Mouse (Mus musculus): Measurements from ENCODE around the gene Xdh.

GRCm38 (mm10) chr17:73837244-73837643, 112.8 kb downstream of the Xdh start:
- no peak for TF ChIP-seq CTCF (IDR thresholded peaks at IDR 0.05; ENCODE audit: control insufficient read depth, insufficient read depth, insufficient read length)
- no peak for TF ChIP-seq CEBPB (IDR thresholded peaks at IDR 0.05; ENCODE audit: low read depth)
- TF ChIP-seq FOSL1 (IDR thresholded peaks at IDR 0.05; ENCODE audit: insufficient read depth, low read length, poor library complexity, severe bottlenecking): no peak
- TF ChIP-seq USF1 (IDR thresholded peaks at IDR 0.05; ENCODE audit: low read depth): no peak
- TF ChIP-seq MYOG (IDR thresholded peaks at IDR 0.05; ENCODE audit: control insufficient read depth, extremely low read depth, insufficient read length): no peak
- TF ChIP-seq MAX (IDR thresholded peaks at IDR 0.05): no peak

Data from C2C12 (cell line).